Comparison of ENCODE assay signal across 16 mouse cellular contexts in genomic region chr11:107792136-107792535, GRCm38 (mm10). TPM values are rescaled to one million over a fixed set of nuclear protein-coding genes. Genes with fewer than 3 reads are reported as not detected.
DNase-seq lines count a peak whose midpoint lies in the region; ATAC-seq and TF ChIP-seq lines count a peak whose summit lies in the region.
"Had no signal": no experiment of that assay in that cellular context is flagged by ENCODE, and none has a peak within 500 bp of the region (broad histone marks: within the 10 kb centered on the region; RNA-seq: fewer than 3 reads in every experiment).

No protein-coding gene starts in this region.

- no peak overlapping the region for H3K27ac ChIP-seq in embryonic facial prominence, embryonic 14.5 days (replicated peaks; ENCODE audit: low read depth, low read length)
- peak overlapping the region; percentile 98 for H3K27ac ChIP-seq in hindbrain, embryonic 14.5 days
- H3K27ac ChIP-seq in midbrain, postnatal 0 days (ENCODE audit: low read depth, low read length) = peak overlapping the region; percentile 96
- H3K27ac ChIP-seq: liver, embryonic 12.5 days had no signal

- peak; percentile 73 for DNase-seq in left cerebral cortex, postnatal 4 days
- DNase-seq in left cerebral cortex, adult 8-10 months (ENCODE audit: low spot score in 2 of 2) = no peak
- DNase-seq in embryonic facial prominence, embryonic 14.5 days (ENCODE audit: low spot score) = peak; percentile 47
- DNase-seq in hindbrain, embryonic 14.5 days (ENCODE audit: low spot score) = peak; percentile 71
- DNase-seq in midbrain, postnatal 0 days (ENCODE audit: low spot score) = peak; percentile 82
- DNase-seq in cerebellum, postnatal 36 days = no peak
- no peak for DNase-seq in lung, adult 18-20 months
- no peak for DNase-seq in heart, postnatal 25 days (ENCODE audit: low spot score)
- DNase-seq: adrenal gland, adult 8-10 months; cerebellum, adult 9-10 months; kidney, adult 2 months; lung, postnatal 4 days; spleen, adult 18-20 months had no signal

- H3K9ac ChIP-seq in embryonic facial prominence, embryonic 14.5 days (ENCODE audit: low read depth, low read length) = no peak overlapping the region
- peak overlapping the region; percentile 98 for H3K9ac ChIP-seq in hindbrain, embryonic 14.5 days
- peak overlapping the region; percentile 42 for H3K9ac ChIP-seq in midbrain, postnatal 0 days (replicated peaks; ENCODE audit: low read length, poor library complexity, severe bottlenecking)
- H3K9ac ChIP-seq: liver, embryonic 12.5 days had no signal

- no peak overlapping the region for H3K4me3 ChIP-seq in embryonic facial prominence, embryonic 14.5 days (ENCODE audit: low read depth, low read length)
- H3K4me3 ChIP-seq in hindbrain, embryonic 14.5 days (replicated peaks; ENCODE audit: low read length) = peak overlapping the region; percentile 86
- peak overlapping the region; percentile 81 for H3K4me3 ChIP-seq in midbrain, postnatal 0 days (ENCODE audit: low read depth, low read length)
- H3K4me3 ChIP-seq: liver, embryonic 12.5 days had no signal

- 27% methylated on average over 9 of the region's 9 CpGs for WGBS in embryonic facial prominence, embryonic 14.5 days
- 10% methylated on average over 9 of the region's 9 CpGs for WGBS in hindbrain, embryonic 14.5 days
- 8% methylated on average over 9 of the region's 9 CpGs for WGBS in midbrain, postnatal 0 days

- H3K9me3 ChIP-seq in embryonic facial prominence, embryonic 14.5 days (ENCODE audit: control insufficient read depth, low read length) = no peaks in the 10 kb centered on the region
- H3K9me3 ChIP-seq in hindbrain, embryonic 14.5 days (ENCODE audit: control insufficient read depth, low read length) = no peaks in the 10 kb centered on the region
- no peaks in the 10 kb centered on the region for H3K9me3 ChIP-seq in midbrain, postnatal 0 days (ENCODE audit: low read length)
- H3K9me3 ChIP-seq: liver, embryonic 12.5 days had no signal

- H3K27me3 ChIP-seq in embryonic facial prominence, embryonic 14.5 days (replicated peaks; ENCODE audit: control insufficient read depth, insufficient read depth, low read length) = peaks cover 10% of the 10 kb centered on the region
- H3K27me3 ChIP-seq in hindbrain, embryonic 14.5 days (ENCODE audit: control insufficient read depth, insufficient read depth, low read length) = no peaks in the 10 kb centered on the region
- no peaks in the 10 kb centered on the region for H3K27me3 ChIP-seq in midbrain, postnatal 0 days (ENCODE audit: insufficient read depth, low read length)

- H3K4me2 ChIP-seq in embryonic facial prominence, embryonic 14.5 days (ENCODE audit: low read depth, low read length) = no peak overlapping the region; the same call in 1 of the 2 replicates
- peak overlapping the region; percentile 79 for H3K4me2 ChIP-seq in hindbrain, embryonic 14.5 days (replicated peaks)
- H3K4me2 ChIP-seq in midbrain, postnatal 0 days (ENCODE audit: low read depth, low read length, poor library complexity, severe bottlenecking) = peak overlapping the region; percentile 82
- H3K4me2 ChIP-seq: liver, embryonic 12.5 days had no signal

- no peak for TF ChIP-seq CTCF in midbrain, postnatal 0 days (IDR thresholded peaks at IDR 0.05)

- H3K36me3 ChIP-seq in embryonic facial prominence, embryonic 14.5 days (ENCODE audit: control insufficient read depth, insufficient read depth, low read length) = no peaks in the 10 kb centered on the region
- H3K36me3 ChIP-seq in hindbrain, embryonic 14.5 days (replicated peaks; ENCODE audit: control insufficient read depth, insufficient read depth) = peaks cover 11% of the 10 kb centered on the region
- peaks cover 11% of the 10 kb centered on the region for H3K36me3 ChIP-seq in midbrain, postnatal 0 days (ENCODE audit: insufficient read depth, low read length)
- H3K36me3 ChIP-seq: liver, embryonic 12.5 days had no signal

- intact Hi-C loops in left cerebral cortex, postnatal 4 days (cut with DNase I) = no loop called here
- intact Hi-C loops in heart, postnatal 25 days (cut with DNase I) = no loop called here

- ATAC-seq in embryonic facial prominence, embryonic 14.5 days (ENCODE audit: low read depth) = no peak
- peak; percentile 6; the same call in 1 of the 2 replicates for ATAC-seq in hindbrain, embryonic 14.5 days (ENCODE audit: low FRiP score)
- ATAC-seq in midbrain, postnatal 0 days (ENCODE audit: low FRiP score) = no peak
- ATAC-seq: liver, embryonic 12.5 days had no signal

- H3K4me1 ChIP-seq in embryonic facial prominence, embryonic 14.5 days (ENCODE audit: control insufficient read depth, insufficient read depth, low read length) = peaks cover 8% of the 10 kb centered on the region; the same call in 1 of the 2 replicates
- H3K4me1 ChIP-seq in hindbrain, embryonic 14.5 days (replicated peaks; ENCODE audit: control insufficient read depth, insufficient read depth, low read length) = peaks cover 37% of the 10 kb centered on the region
- H3K4me1 ChIP-seq in midbrain, postnatal 0 days (ENCODE audit: insufficient read depth, low read length) = no peaks in the 10 kb centered on the region

RNA-seq across cellular contexts. Expression of gene Cacng4, which starts 2.2 kb away (rescaled TPM):
- 100 to 1,000 TPM; 184 to 207 TPM for total RNA-seq in left cerebral cortex, postnatal 4 days (2021)
- total RNA-seq in left cerebral cortex, adult 8-10 months (2022) = 10 to 100 TPM; 38.7 to 48.6 (median 46.1) TPM
- 4.8 and 4.9 TPM in 2 replicates for polyA plus RNA-seq in embryonic facial prominence, embryonic 14.5 days (2014; fragmentation: Nextera tagmentation; extraction: Ambion mirVana)
- 58.2 and 63.1 TPM in 2 replicates for polyA plus RNA-seq in hindbrain, embryonic 14.5 days (2014; fragmentation: Nextera tagmentation; extraction: Ambion mirVana)
- 112 TPM in 2 replicates for total RNA-seq in midbrain, postnatal 0 days (2014; rRNA removed)
- 58.4 and 61.7 TPM in 2 replicates for polyA plus RNA-seq in midbrain, postnatal 0 days (2015; fragmentation: Nextera tagmentation; extraction: Ambion mirVana)
- under 1 TPM in 1 of 2 experiments, not detected in 1; 0.16 TPM for total RNA-seq in heart, postnatal 25 days (2021)
- total RNA-seq: heart, adult 8-10 months; neutrophil, adult 5-6 weeks had no signal

Comparison
In these comparisons a context has a peak if more than half of its experiments do, and no peak if none do; other contexts are left out.
1. DNase-seq: peak in left cerebral cortex, postnatal 4 days (single experiment), embryonic facial prominence, embryonic 14.5 days (single experiment), hindbrain, embryonic 14.5 days (single experiment) and midbrain, postnatal 0 days (single experiment); none in left cerebral cortex, adult 8-10 months (0 of 2), cerebellum, postnatal 36 days (0 of 2), lung, adult 18-20 months (0 of 2) and heart, postnatal 25 days (single experiment).
2. RNA of gene Cacng4, which starts 2.2 kb away (total RNA-seq): 184 to 207 TPM in left cerebral cortex, postnatal 4 days, 112 TPM in midbrain, postnatal 0 days and 38.7 to 48.6 TPM in left cerebral cortex, adult 8-10 months; 0.16 TPM in heart, postnatal 25 days; every median in the first group is over 10 times any median in the second.